Mouse (Mus musculus): Measurements from ENCODE around the gene Slc37a1. TPM values are rescaled to one million over a fixed set of nuclear protein-coding genes. Genes with fewer than 3 reads are reported as not detected.

The Slc37a1 gene
- total and polyA plus RNA-seq, 3 experiments = 14.2 to 15.0 TPM; not detected in 1

DNA sequence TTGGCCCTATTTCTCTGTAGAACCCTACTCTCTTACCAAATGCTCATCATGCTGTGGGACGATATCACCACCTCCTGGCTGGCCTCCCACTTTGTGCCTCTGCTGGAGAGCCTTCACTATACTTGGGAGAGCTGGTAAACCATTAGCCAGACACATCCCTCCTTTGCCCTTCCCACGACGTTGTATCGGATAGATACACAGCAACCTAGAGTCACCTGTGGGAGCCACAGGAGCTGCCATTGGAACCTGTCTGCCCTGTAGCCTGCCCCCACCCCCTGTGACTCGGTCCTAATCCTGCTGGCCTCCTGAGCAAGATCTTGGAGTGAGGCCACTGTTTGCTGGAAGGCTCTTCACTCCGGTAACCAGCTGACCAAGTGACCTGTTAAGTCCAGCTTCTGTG is 96.7 kb downstream of the Slc37a1 start (continued):
- no peak for TF ChIP-seq USF2 (IDR thresholded peaks at IDR 0.05; ENCODE audit: borderline replicate concordance in 1 of 2, insufficient read depth in 1 of 2, low read depth in 1 of 2, low read length in 2 of 2)

DNA sequence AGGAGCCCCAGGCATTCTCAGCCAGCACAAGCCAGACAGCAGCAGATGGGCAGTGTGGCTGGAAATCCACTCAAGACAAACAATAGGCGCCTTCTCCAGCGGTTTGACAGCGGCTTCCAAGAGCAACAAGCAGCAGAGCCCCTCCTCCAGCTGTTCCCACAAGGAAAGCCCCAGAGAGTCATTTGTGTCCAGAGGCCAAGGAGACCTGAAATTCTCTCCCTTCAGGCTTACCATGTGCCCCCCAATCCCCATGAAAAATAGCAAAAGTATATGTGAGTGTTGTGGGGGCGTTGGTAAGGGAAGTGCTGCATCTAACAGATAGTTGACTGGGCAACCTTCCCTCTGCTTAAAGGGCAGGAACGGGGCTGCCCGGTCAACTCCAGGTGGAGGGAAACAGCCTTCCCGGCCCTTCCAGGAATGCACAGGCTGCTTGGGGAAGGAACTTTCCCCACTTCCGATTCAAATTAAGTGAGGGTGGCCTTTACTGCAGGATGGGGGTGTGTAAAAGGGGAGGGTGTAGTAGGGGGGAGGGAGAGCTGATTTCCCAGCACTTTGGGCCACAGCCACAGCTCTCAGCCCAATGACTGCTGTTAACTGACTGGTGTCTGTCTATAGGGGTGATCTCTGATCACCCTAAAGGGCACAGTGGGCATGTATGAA is 98.5 kb downstream of the Slc37a1 start:
- H3K9me3 ChIP-seq (replicated peaks; ENCODE audit: insufficient read depth, low read length) = no peaks in the 10 kb centered on the region
- no peaks in the 10 kb centered on the region for H3K79me2 ChIP-seq (ENCODE audit: control insufficient read depth, insufficient read depth, low read length, poor library complexity)
- peak; percentile 19 for DNase-seq (ENCODE audit: low read depth, low spot score)
- H3K9ac ChIP-seq (ENCODE audit: control insufficient read depth, low read depth, low read length, poor library complexity, severe bottlenecking) = no peak overlapping the region
- H3K27me3 ChIP-seq (ENCODE audit: control insufficient read depth in 1 of 2, insufficient read depth in 2 of 2, low read length in 2 of 2) = peaks cover 3% of the 10 kb centered on the region in 2 experiments; a peak in 2 of 4 replicates
- no peak overlapping the region for H3K27ac ChIP-seq (ENCODE audit: control insufficient read depth, low read depth, low read length)
- H3K4me1 ChIP-seq (ENCODE audit: control insufficient read depth in 1 of 2, insufficient read depth in 2 of 2, low read length in 2 of 2) = peaks cover 0 to 15% of the 10 kb centered on the region in 2 experiments; a peak in 2 of 4 replicates
- peaks cover 0 to 3% of the 10 kb centered on the region in 2 experiments; a peak in 2 of 4 replicates for H3K36me3 ChIP-seq (ENCODE audit: control insufficient read depth in 1 of 2, insufficient read depth in 2 of 2, low read length in 2 of 2)
- 0 out of 2 replicates have a peak, but pooled peaks have one; percentile 8 for TF ChIP-seq TAL1 (IDR thresholded peaks at IDR 0.05; ENCODE audit: low read length)
- TF ChIP-seq BHLHE40 (IDR thresholded peaks at IDR 0.05; ENCODE audit: borderline replicate concordance, low read depth, low read length) = no peak
- H3K4me3 ChIP-seq (ENCODE audit: control insufficient read depth in 1 of 2, insufficient read depth in 1 of 2, low read depth in 2 of 2, low read length in 2 of 2) = no peak overlapping the region

DNA sequence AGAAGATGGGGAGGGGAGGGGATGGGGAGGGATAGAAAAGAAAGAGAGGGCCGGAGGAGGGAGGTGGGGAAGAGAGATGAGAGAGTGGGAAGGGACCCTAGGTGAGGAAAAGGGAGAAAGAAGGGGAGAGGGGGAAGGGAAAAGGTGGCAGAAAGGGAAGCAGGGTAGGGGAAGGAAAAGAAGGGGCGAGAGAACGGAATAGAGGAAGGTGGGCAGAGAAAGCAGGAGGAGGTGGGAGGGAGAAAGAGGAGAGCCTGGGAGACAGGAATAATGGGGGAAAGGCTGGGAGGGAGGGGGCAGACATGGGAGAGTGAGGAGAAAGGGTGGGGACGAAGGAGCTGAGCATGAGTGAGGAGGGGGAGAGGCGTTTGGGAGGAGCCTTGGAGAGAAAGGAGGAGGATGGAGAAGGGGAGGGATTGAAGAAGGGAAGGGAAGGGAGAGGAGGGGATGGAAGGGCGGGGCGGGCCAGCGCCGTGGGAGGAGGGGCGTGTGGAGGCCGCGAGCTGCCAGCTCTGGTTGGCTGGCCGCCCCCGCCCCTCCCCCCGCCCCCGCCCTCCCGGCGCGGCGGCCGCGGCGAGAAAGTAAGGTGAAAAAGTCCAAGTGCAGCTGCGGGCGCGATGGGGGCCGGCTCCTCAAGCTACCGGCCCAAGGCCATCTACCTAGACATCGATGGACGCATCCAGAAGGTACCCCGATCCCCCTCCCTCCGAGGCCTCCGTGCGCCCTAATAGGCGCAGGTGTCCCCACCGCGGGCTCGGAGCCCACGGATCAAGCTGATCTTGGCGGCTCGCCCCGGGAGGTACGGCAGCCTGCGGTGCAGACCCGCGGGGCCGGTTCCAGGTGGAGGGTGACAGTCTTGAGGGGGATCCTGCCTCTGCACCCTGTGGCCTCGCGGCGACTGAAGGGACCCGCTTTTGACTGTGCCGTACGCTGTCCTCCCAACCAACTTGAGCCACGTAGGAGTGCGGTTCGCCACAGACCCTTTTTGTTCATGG is 99.4 kb downstream of the Slc37a1 start, which contains the start of gene Pde9a:
Gene Pde9a, plus strand, starts transcription at position 540 of the 995 bp plus-strand sequence.
- H3K27ac ChIP-seq (ENCODE audit: control insufficient read depth, low read depth, low read length) = no peak within 1 kb of the TSS
- DNase-seq (ENCODE audit: low read depth, low spot score) = peak; percentile 62
- H3K9me3 ChIP-seq (replicated peaks; ENCODE audit: insufficient read depth, low read length) = no peaks in the 10 kb centered on the region
- H3K27me3 ChIP-seq (ENCODE audit: control insufficient read depth in 1 of 2, insufficient read depth in 2 of 2, low read length in 2 of 2) = peaks cover 3% of the 10 kb centered on the region in 2 experiments; a peak in 2 of 4 replicates
- H3K79me2 ChIP-seq (ENCODE audit: control insufficient read depth, insufficient read depth, low read length, poor library complexity) = no peaks in the 10 kb centered on the region
- H3K9ac ChIP-seq (ENCODE audit: control insufficient read depth, low read depth, low read length, poor library complexity, severe bottlenecking) = peak within 1 kb of the TSS; percentile 59; the same call in 1 of the 2 replicates
- TF ChIP-seq JUND (IDR thresholded peaks at IDR 0.05; ENCODE audit: low read depth, low read length) (no peak), TBP (IDR thresholded peaks at IDR 0.05; ENCODE audit: low read depth, low read length) (no peak), RAD21 (IDR thresholded peaks at IDR 0.05; ENCODE audit: low read depth, low read length) (no peak), USF1 (IDR thresholded peaks at IDR 0.05; ENCODE audit: low read depth, low read length) (no peak), SMC3 (IDR thresholded peaks at IDR 0.05; ENCODE audit: low read depth, low read length) (no peak), KAT2A (conservative IDR thresholded peaks at IDR 0.05; ENCODE audit: low read depth, low read length) (no peak), MYB (IDR thresholded peaks at IDR 0.05; ENCODE audit: low read depth, low read length) (no peak), MEF2A (IDR thresholded peaks at IDR 0.05; ENCODE audit: extremely low read depth, insufficient replicate concordance, low read depth, low read length, poor library complexity, severe bottlenecking) (no peak), CHD2 (IDR thresholded peaks at IDR 0.05; ENCODE audit: low read length) (no peak), MXI1 (IDR thresholded peaks at IDR 0.05; ENCODE audit: low read depth, low read length) (no peak), EP300 (IDR thresholded peaks at IDR 0.05; ENCODE audit: low read depth in 1 of 2, low read length in 2 of 2) (no peak), ZC3H11A (IDR thresholded peaks at IDR 0.05; ENCODE audit: low read depth, low read length) (no peak), BHLHE40 (IDR thresholded peaks at IDR 0.05; ENCODE audit: borderline replicate concordance, low read depth, low read length) (no peak), ETS1 (IDR thresholded peaks at IDR 0.05; ENCODE audit: low read depth, low read length) (no peak), TCF12 (IDR thresholded peaks at IDR 0.05; ENCODE audit: low read depth, low read length) (no peak), GABPA (IDR thresholded peaks at IDR 0.05; ENCODE audit: low read depth, low read length) (no peak), POLR2A (IDR thresholded peaks at IDR 0.05; ENCODE audit: control insufficient read depth in 1 of 2, insufficient read depth in 1 of 2, low read depth in 1 of 2, low read length in 2 of 2, poor library complexity in 1 of 2) (no peak), POLR2AphosphoS5 (IDR thresholded peaks at IDR 0.05; ENCODE audit: borderline replicate concordance, low read depth, low read length) (no peak), CHD1 (IDR thresholded peaks at IDR 0.05; ENCODE audit: low read depth, low read length) (no peak), E2F4 (IDR thresholded peaks at IDR 0.05; ENCODE audit: borderline replicate concordance, low read depth, low read length) (no peak)
- H3K4me1 ChIP-seq (ENCODE audit: control insufficient read depth in 1 of 2, insufficient read depth in 2 of 2, low read length in 2 of 2) = peaks cover 0 to 15% of the 10 kb centered on the region in 2 experiments; a peak in 2 of 4 replicates
- peak within 1 kb of the TSS; percentile 64 to 67; a peak in 3 of 4 replicates for H3K4me3 ChIP-seq (ENCODE audit: control insufficient read depth in 1 of 2, insufficient read depth in 1 of 2, low read depth in 2 of 2, low read length in 2 of 2)
- H3K36me3 ChIP-seq (ENCODE audit: control insufficient read depth in 1 of 2, insufficient read depth in 2 of 2, low read length in 2 of 2) = peaks cover 0 to 3% of the 10 kb centered on the region in 2 experiments; a peak in 2 of 4 replicates

Data from MEL (cell line).